Mouse (Mus musculus): ENCODE results near the gene H2-M10.1. TPM values are rescaled to one million over a fixed set of nuclear protein-coding genes. Genes with fewer than 3 reads are reported as not detected.
"Not testable (repeated sequence)": the region's sequence is repeated elsewhere in the genome, so short reads cannot be mapped to it uniquely, and the experiment has no call there.

H2-M10.1 gene
- polyA plus RNA-seq (2015; fragmentation: Nextera tagmentation; extraction: Ambion mirVana): not detected in 2 replicates

DNA sequence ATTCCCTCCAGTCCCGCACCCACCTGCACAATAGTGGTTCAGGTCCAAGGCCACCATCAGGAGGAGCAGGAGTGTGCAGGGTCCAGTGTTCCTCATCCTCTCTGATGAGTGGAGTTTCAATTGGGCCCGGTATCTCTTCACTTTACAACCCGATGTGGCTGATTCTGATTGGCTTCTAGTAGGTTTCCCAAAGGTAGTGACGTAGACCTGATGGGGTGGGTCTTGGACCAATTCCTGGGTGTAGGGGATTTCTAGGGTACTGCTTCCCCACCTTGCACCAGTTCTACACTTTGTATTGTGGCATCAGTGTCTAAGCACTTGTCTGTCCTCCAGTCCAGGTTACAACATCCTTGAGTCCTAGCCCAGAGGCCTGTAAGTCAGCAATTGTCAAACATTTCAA, at the start of gene H2-M10.1:
H2-M10.1 (minus strand) TSS at position 101 of the 400 bp plus-strand sequence.
- 85% methylated on average over 4 of the region's 4 CpGs for WGBS
- Histone ChIP-seq H3K27ac (no peak within 1 kb of the TSS), H3K36me3 (no peaks in the 10 kb centered on the region), H3K9me3 (no peaks in the 10 kb centered on the region), H3K4me3 (no peak within 1 kb of the TSS), H3K4me1 (no peaks in the 10 kb centered on the region), H3K4me2 (no peak within 1 kb of the TSS), H3K9ac (no peak within 1 kb of the TSS), H3K27me3 (no peaks in the 10 kb centered on the region)
- no peak for ATAC-seq (ENCODE audit: borderline replicate concordance, extremely low read depth, low FRiP score, low TSS enrichment)

DNA sequence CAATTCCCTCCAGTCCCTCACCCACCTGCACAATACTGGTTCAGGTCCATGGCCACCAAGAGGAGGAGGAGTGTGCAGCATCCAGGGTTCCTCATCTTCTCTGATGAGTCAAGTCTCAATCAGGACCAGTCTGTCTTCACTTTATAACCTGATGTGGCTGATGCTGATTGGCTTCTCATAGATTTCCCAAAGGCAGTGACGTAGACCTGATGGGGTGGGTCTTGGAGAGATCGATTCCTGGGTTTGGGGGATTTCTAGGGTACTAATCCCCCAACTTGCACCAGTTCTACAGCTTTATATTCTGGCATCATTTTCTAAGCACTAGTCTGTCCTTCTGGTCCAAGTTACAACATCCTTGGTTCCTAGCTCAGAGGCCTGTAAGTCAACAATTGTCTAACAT, 42.4 kb upstream of the H2-M10.1 start, which contains the start of gene H2-M10.3:
H2-M10.3 (minus strand) TSS at position 101 of the 400 bp plus-strand sequence.
- H3K27me3 ChIP-seq: not testable (repeated sequence)

GRCm38 (mm10) chr17:36362404-36362803, 36.4 kb upstream of the H2-M10.1 start:
- H3K9ac ChIP-seq; H3K27me3 ChIP-seq; H3K4me3 ChIP-seq; H3K4me1 ChIP-seq; H3K9me3 ChIP-seq; ATAC-seq (ENCODE audit: borderline replicate concordance, extremely low read depth, low FRiP score, low TSS enrichment); H3K4me2 ChIP-seq; H3K27ac ChIP-seq; H3K36me3 ChIP-seq: not testable (repeated sequence)

More for the DNA sequence above, 42.4 kb upstream of the H2-M10.1 start, which contains the start of gene H2-M10.3:
- H3K36me3 ChIP-seq; H3K9ac ChIP-seq; H3K9me3 ChIP-seq; H3K4me2 ChIP-seq; H3K4me1 ChIP-seq; H3K4me3 ChIP-seq; ATAC-seq (ENCODE audit: borderline replicate concordance, extremely low read depth, low FRiP score, low TSS enrichment); H3K27ac ChIP-seq: not testable (repeated sequence)
- WGBS: 84% methylated on average over 2 of the region's 2 CpGs

GRCm38 (mm10) chr17:36357512-36357911, 31.6 kb upstream of the H2-M10.1 start:
- not testable (repeated sequence) for H3K4me3 ChIP-seq, H3K9me3 ChIP-seq, H3K27me3 ChIP-seq

GRCm38 (mm10) chr17:36355763-36356162, 29.8 kb upstream of the H2-M10.1 start:
- no peak overlapping the region for H3K27ac ChIP-seq
- no peak overlapping the region for H3K9ac ChIP-seq
- H3K9me3 ChIP-seq: no peaks in the 10 kb centered on the region
- no peaks in the 10 kb centered on the region for H3K27me3 ChIP-seq
- H3K36me3 ChIP-seq: no peaks in the 10 kb centered on the region
- no peak overlapping the region for H3K4me2 ChIP-seq
- no peaks in the 10 kb centered on the region for H3K4me1 ChIP-seq
- no peak overlapping the region for H3K4me3 ChIP-seq
- no peak for ATAC-seq (ENCODE audit: borderline replicate concordance, extremely low read depth, low FRiP score, low TSS enrichment)
- WGBS: 35% methylated on average over 3 of the region's 3 CpGs

More at GRCm38 (mm10) chr17:36357512-36357911, 31.6 kb upstream of the H2-M10.1 start:
- not testable (repeated sequence) for ATAC-seq (ENCODE audit: borderline replicate concordance, extremely low read depth, low FRiP score, low TSS enrichment); H3K9ac ChIP-seq; H3K4me2 ChIP-seq; H3K27ac ChIP-seq; H3K36me3 ChIP-seq; H3K4me1 ChIP-seq

DNA sequence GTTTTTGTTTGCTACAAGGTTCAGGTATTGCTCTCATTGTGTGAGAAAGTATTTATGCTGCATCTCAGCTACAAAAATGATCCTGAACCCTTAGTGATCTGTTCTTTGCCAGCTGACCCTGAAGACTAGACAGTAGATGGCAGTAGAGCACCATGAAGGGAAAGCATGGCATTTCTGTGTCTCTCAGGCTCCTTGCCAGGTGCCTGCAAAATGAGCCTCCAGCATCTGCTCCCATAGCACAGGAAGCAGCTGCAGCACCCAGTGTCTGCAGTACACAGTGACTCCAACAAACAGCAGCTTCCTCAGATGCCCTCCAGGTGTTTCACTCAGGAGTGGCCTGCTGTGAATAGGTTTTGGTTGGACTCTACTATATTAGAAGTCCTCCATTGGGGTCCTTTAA, 29.4 kb upstream of the H2-M10.1 start:
- not testable (repeated sequence) for H3K36me3 ChIP-seq; H3K9me3 ChIP-seq; ATAC-seq (ENCODE audit: borderline replicate concordance, extremely low read depth, low FRiP score, low TSS enrichment); H3K4me3 ChIP-seq; H3K4me2 ChIP-seq; H3K9ac ChIP-seq; H3K27me3 ChIP-seq; H3K27ac ChIP-seq; H3K4me1 ChIP-seq

- H3K27ac ChIP-seq: no peak overlapping the region
These were observed 10.2 kb downstream of the H2-M10.1 start for GRCm38 (mm10) chr17:36315689-36316253.

GRCm38 (mm10) chr17:36315041-36315688, 10.8 kb downstream of the H2-M10.1 start:
- WGBS: under 1% methylated on average over 19 of the region's 19 CpGs
- Histone ChIP-seq H3K9me3 (no peaks in the 10 kb centered on the region), H3K4me3 (peak overlapping the region; percentile 50), H3K36me3 (no peaks in the 10 kb centered on the region), H3K27me3 (no peaks in the 10 kb centered on the region), H3K27ac (peak overlapping the region; percentile 41; the same call in 1 of the 2 replicates), H3K4me2 (peak overlapping the region; percentile 84), H3K4me1 (no peaks in the 10 kb centered on the region), H3K9ac (peak overlapping the region; percentile 44)
- peak; percentile 65; the same call in 1 of the 2 replicates for ATAC-seq (ENCODE audit: borderline replicate concordance, extremely low read depth, low FRiP score, low TSS enrichment)

More at GRCm38 (mm10) chr17:36315689-36316253, 10.2 kb downstream of the H2-M10.1 start:
- Histone ChIP-seq H3K4me1 (no peaks in the 10 kb centered on the region), H3K9me3 (no peaks in the 10 kb centered on the region), H3K27me3 (no peaks in the 10 kb centered on the region), H3K4me3 (peak overlapping the region; percentile 50), H3K36me3 (no peaks in the 10 kb centered on the region), H3K4me2 (peak overlapping the region; percentile 84), H3K9ac (no peak overlapping the region)
- 31% methylated on average over 5 of the region's 5 CpGs for WGBS
- no peak; the same call in 1 of the 2 replicates for ATAC-seq (ENCODE audit: borderline replicate concordance, extremely low read depth, low FRiP score, low TSS enrichment)

DNA sequence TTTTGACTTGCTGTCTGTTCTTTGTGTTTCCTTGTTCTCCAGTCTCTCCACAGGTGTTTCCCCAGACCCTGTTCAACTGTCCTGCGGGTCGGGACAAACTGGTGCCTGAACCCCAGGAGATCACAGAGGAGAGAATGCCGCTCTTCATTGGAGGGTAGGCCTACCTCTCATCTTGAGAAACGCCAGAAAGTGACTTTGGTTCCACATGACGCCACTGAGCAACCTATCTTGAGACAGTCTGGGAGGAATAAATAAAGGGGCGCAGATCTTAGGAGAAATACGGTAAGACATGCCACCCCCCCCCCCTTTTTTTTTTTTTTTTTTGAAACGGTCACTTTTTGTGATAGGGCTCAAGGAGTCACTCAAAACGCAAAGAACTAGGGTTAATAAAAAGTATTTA, 11.4 kb downstream of the H2-M10.1 start:
- peak; percentile 27; the same call in 1 of the 2 replicates for ATAC-seq (ENCODE audit: borderline replicate concordance, extremely low read depth, low FRiP score, low TSS enrichment)
- Histone ChIP-seq H3K4me1 (no peaks in the 10 kb centered on the region), H3K9ac (no peak overlapping the region), H3K9me3 (no peaks in the 10 kb centered on the region), H3K36me3 (no peaks in the 10 kb centered on the region), H3K4me3 (peak overlapping the region; percentile 50), H3K27me3 (no peaks in the 10 kb centered on the region), H3K27ac (no peak overlapping the region), H3K4me2 (peak overlapping the region; percentile 84)
- WGBS: 3% methylated on average over 9 of the region's 9 CpGs

GRCm38 (mm10) chr17:36309293-36309692, 16.7 kb downstream of the H2-M10.1 start:
- Histone ChIP-seq H3K4me2 (no peak overlapping the region), H3K9ac (no peak overlapping the region), H3K9me3 (no peaks in the 10 kb centered on the region), H3K4me1 (no peaks in the 10 kb centered on the region), H3K27me3 (no peaks in the 10 kb centered on the region), H3K4me3 (no peak overlapping the region), H3K36me3 (no peaks in the 10 kb centered on the region), H3K27ac (no peak overlapping the region)
- ATAC-seq (ENCODE audit: borderline replicate concordance, extremely low read depth, low FRiP score, low TSS enrichment): no peak
- WGBS: 24% methylated on average over 1 of the region's 1 CpGs

DNA sequence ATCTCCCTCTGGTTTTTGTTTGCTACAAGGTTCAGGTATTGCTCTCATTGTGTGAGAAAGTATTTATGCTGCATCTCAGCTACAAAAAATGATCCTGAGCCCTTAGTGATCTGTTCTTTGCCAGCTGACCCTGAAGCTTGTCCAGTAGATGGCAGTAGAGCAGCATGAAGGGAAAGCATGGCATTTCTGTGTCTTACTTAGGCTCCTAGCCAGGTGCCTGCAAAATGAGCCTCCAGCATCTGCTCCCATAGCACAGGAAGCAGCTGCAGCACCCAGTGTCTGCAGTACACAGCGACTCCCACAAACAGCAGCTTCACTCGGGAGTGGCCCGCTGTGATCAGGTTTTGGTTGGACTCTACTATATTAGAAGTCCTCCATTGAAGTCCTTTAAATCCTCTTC, 17.1 kb downstream of the H2-M10.1 start:
- not testable (repeated sequence) for H3K4me3 ChIP-seq; H3K9ac ChIP-seq; H3K36me3 ChIP-seq; H3K9me3 ChIP-seq; ATAC-seq (ENCODE audit: borderline replicate concordance, extremely low read depth, low FRiP score, low TSS enrichment); H3K27ac ChIP-seq; H3K4me2 ChIP-seq; H3K4me1 ChIP-seq; H3K27me3 ChIP-seq
- 2% methylated on average over 3 of the region's 3 CpGs for WGBS

DNA sequence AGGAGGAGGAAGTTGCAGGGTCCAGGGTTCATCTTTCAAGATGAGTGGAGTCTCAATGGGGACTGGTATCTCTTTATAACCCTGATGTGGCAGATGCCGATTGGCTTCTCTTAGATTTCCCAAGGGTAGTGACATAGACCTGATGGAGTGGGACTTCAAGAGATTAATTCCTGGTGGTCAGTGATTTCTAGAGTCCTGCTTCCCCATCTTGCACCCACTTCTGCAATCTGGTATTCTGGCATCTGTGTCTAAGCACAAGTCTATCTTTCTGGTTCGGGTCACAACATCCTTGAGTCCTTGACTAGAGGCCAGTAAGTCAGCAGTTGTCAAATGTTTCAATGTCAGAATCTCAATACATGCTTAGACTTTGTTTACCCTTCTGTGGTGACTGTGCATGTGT, 39.6 kb downstream of the H2-M10.1 start, which contains the start of gene H2-M10.2:
H2-M10.2 (minus strand) TSS at position 101 of the 400 bp plus-strand sequence.
- no peak within 1 kb of the TSS for H3K9ac ChIP-seq
- H3K36me3 ChIP-seq: peaks cover 13% of the 10 kb centered on the region
- H3K27me3 ChIP-seq: no peaks in the 10 kb centered on the region
- ATAC-seq (ENCODE audit: borderline replicate concordance, extremely low read depth, low FRiP score, low TSS enrichment): no peak
- H3K9me3 ChIP-seq: no peaks in the 10 kb centered on the region
- H3K4me3 ChIP-seq: no peak within 1 kb of the TSS
- H3K4me2 ChIP-seq: no peak within 1 kb of the TSS
- no peak within 1 kb of the TSS for H3K27ac ChIP-seq
- WGBS: 90% methylated on average over 2 of the region's 2 CpGs
- no peaks in the 10 kb centered on the region for H3K4me1 ChIP-seq

Data from lung, embryonic 15.5 days (tissue).